Mouse (Mus musculus) gastrocnemius, adult 18-20 months (tissue): ENCODE results near the gene Upk2. TPM values are rescaled to one million over a fixed set of nuclear protein-coding genes. Genes with fewer than 3 reads are reported as not detected.
"Not testable (repeated sequence)": the region's sequence is repeated elsewhere in the genome, so short reads cannot be mapped to it uniquely, and the experiment has no call there.

Experiments used
- DNase-seq: peaks from one replicate; pipeline ENCODE4 v3.0.0; 2021; ENCODE audit warnings: low spot score
- total RNA-seq, 2 experiments: library from RNA; stranded (reverse); gene quantifications; 2 replicates each; pipeline ENCODE4 v1.2.3; 2021

The Upk2 gene
- total RNA-seq, 2 experiments from 2014 or later: 0.43 to 0.83 TPM

GRCm38 (mm10) chr9:44410647-44411336, 44.0 kb downstream of the Upk2 start:
- DNase-seq: no peak

- not testable (repeated sequence) for DNase-seq
Measured at GRCm38 (mm10) chr9:44408693-44409092, 46.1 kb downstream of the Upk2 start.

- no peak for DNase-seq
Measured at GRCm38 (mm10) chr9:44407752-44408097, 47.1 kb downstream of the Upk2 start.

- DNase-seq: peak; percentile 94
Measured at GRCm38 (mm10) chr9:44406906-44407751, 47.6 kb downstream of the Upk2 start, which contains the start of the genes Rps25 and Trappc4. TSS of gene Rps25 (plus strand) at chr9:44407139. TSS of gene Trappc4 (minus strand) at chr9:44407600.

- DNase-seq: no peak
Measured at GRCm38 (mm10) chr9:44405011-44405410, 49.8 kb downstream of the Upk2 start.

Other genes starting within 250 kb of the Upk2 start
- gene Cbl, start 220.9 kb downstream of the Upk2 start, total RNA-seq: 1 to 10 TPM; 7.1 to 7.5 TPM
- gene Ccdc153, start 214.3 kb downstream of the Upk2 start, total RNA-seq: not detected
- gene Pdzd3, start 203.5 kb downstream of the Upk2 start, total RNA-seq: 1 to 10 TPM; 1.1 to 1.4 TPM
- 10 to 100 TPM; 21.7 to 21.8 TPM for gene Nlrx1, start 186.4 kb downstream of the Upk2 start, total RNA-seq
- gene Abcg4, start 166.4 kb downstream of the Upk2 start, total RNA-seq: under 1 TPM; 0.32 to 0.59 TPM
- 1 to 10 TPM; 5.2 TPM for gene Hinfp, start 149.3 kb downstream of the Upk2 start, total RNA-seq
- gene C2cd2l, start 134.7 kb downstream of the Upk2 start, total RNA-seq: 10 to 100 TPM; 14.1 to 14.8 TPM
- gene Dpagt1, start 129.0 kb downstream of the Upk2 start, total RNA-seq: 10 to 100 TPM; 13.2 to 13.4 TPM
- gene H2afx, start 120.3 kb downstream of the Upk2 start, total RNA-seq: 10 to 100 TPM in 1 of 2 experiments, 1 to 10 TPM in 1; 7.8 to 10.4 TPM
- 10 to 100 TPM; 20.8 to 24.7 TPM for gene Hmbs, start 110.7 kb downstream of the Upk2 start, total RNA-seq
- gene Vps11, start 93.3 kb downstream of the Upk2 start, total RNA-seq: 10 to 100 TPM; 17.7 to 17.8 TPM
- gene Hyou1, start 75.5 kb downstream of the Upk2 start, total RNA-seq: 10 to 100 TPM; 23.0 to 25.0 TPM
- 100 to 1,000 TPM in 1 of 2 experiments, 10 to 100 TPM in 1; 86.0 to 147 TPM for gene Slc37a4, start 58.1 kb downstream of the Upk2 start, total RNA-seq
- gene Rps25, start 47.8 kb downstream of the Upk2 start, total RNA-seq: 100 to 1,000 TPM; 772 to 880 TPM
- 10 to 100 TPM; 16.9 to 20.4 TPM for gene Trappc4, start 47.4 kb downstream of the Upk2 start, total RNA-seq
- gene Ccdc84, start 36.4 kb downstream of the Upk2 start, total RNA-seq: 1 to 10 TPM; 3.5 to 4.1 TPM
- not detected for gene Foxr1, start 13.8 kb downstream of the Upk2 start, total RNA-seq
- gene Bcl9l, start 27.8 kb upstream of the Upk2 start, total RNA-seq: 10 to 100 TPM; 36.0 to 36.6 TPM
- gene Cxcr5, start 106.9 kb upstream of the Upk2 start, total RNA-seq: not detected
- 10 to 100 TPM; 68.4 to 69.8 TPM for gene Ddx6, start 149.9 kb upstream of the Upk2 start, total RNA-seq
- gene Treh, start 218.3 kb upstream of the Upk2 start, total RNA-seq: not detected